Mouse (Mus musculus): Measurements from ENCODE around the gene Ldlrad3. TPM values are rescaled to one million over a fixed set of nuclear protein-coding genes. Genes with fewer than 3 reads are reported as not detected.

Ldlrad3 gene
- polyA plus RNA-seq, 1 experiment from 2014 or later = 48.3 TPM

DNA sequence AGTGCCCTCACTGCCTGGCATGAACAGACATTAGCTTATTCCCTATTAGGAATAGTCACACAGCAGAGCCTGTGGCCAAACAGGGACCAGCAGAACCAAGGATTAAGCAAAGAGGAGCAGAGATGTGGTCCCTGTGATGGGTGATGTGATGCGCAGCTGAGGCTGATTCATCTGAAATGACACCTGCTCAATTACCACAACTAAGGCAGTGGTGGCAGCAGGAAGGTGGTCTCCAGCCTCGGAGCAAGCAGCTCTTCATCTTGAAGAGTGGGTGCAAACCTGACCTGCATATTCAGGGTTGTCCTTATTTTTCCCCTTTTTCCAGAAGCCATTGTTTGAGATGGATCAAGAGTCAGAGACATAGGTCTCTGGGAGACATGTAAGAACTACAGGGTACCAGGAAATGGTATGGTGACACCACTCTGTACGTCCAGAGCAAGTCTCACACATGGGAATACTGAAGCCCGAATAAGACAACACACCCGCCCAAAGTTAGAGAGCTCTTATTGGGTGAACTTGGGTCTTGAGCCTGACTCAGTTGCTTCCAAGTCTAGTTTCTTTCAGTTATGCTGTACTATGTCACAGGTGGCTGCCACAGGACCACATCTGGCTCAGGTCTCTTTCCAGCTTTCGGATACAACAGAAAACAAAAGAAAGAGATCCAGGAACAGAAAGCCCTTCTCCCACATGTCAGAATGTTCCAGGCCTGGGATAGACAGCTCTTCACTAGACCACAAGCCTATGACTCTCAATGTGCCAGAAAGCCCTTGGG is 112.7 kb downstream of the Ldlrad3 start:
- H3K9me3 ChIP-seq = no peaks in the 10 kb centered on the region
- WGBS = 96% methylated on average over 6 of the region's 6 CpGs
- H3K36me3 ChIP-seq = peaks cover 13% of the 10 kb centered on the region; the same call in 1 of the 2 replicates

DNA sequence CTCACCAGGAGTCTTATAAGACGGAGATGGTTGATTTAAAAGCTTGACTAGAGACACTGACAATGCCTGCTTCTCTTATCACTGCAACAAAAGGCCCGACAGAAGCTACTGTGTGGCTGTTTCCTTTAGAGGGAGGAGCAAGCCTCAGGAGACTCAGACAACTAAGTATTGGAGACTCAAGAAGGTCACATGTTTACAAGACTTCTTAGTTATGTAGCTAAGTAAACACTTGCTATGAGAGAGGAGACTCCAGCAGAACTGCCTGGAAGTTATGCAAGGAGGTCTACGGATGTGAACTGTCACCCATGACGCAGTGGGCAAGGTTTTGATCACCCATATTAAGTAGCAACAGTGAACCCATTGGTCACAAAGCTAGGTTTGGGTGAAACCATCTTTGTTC is 113.3 kb downstream of the Ldlrad3 start:
- WGBS = 84% methylated on average over 4 of the region's 4 CpGs
- Histone ChIP-seq H3K4me2 (no peak overlapping the region), H3K4me1 (replicated peaks) (peaks cover 14% of the 10 kb centered on the region), H3K4me3 (no peak overlapping the region), H3K9ac (no peak overlapping the region), H3K27me3 (no peaks in the 10 kb centered on the region), H3K9me3 (no peaks in the 10 kb centered on the region), H3K36me3 (peaks cover 13% of the 10 kb centered on the region; the same call in 1 of the 2 replicates), H3K27ac (replicated peaks) (no peak overlapping the region)
- ATAC-seq (ENCODE audit: low read depth) = no peak

More for the DNA sequence above, 112.7 kb downstream of the Ldlrad3 start:
- H3K27ac ChIP-seq (replicated peaks) = no peak overlapping the region
- no peak overlapping the region for H3K4me3 ChIP-seq
- no peak overlapping the region for H3K4me2 ChIP-seq
- peaks cover 14% of the 10 kb centered on the region for H3K4me1 ChIP-seq (replicated peaks)
- H3K27me3 ChIP-seq = no peaks in the 10 kb centered on the region
- ATAC-seq (ENCODE audit: low read depth) = no peak
- no peak overlapping the region for H3K9ac ChIP-seq

DNA sequence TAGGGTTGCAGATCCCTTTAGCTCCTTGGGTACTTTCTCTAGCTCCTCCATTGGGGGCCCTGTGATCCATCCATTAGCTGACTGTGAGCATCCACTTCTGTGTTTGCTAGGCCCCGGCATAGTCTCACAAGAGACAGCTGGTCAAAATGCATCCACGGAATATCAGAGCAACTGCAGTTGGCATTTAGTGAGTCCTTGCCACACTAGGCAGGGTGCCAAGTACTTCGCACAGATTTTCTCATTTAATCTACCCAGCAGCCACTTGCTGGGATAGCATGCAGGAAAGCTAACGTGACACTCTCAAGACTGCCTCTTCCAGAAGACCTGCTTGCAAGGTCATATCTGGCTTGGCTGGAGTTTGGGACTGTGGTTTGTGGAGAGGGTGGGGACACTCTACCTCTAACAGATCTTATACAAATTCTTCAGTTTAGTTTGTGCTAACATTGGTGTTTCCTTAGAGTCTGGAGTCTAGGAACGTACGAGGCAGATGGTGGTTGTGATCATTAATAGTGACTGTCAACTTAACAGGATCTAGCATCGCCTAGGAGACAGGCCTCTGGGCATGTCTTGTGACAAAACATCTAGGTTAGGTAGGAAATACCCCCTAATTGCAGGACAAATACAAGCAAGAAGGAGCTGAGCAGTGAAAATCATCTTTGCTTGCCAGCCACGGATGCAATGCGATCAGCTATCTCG is 115.0 kb downstream of the Ldlrad3 start:
- peaks cover 13% of the 10 kb centered on the region; the same call in 1 of the 2 replicates for H3K36me3 ChIP-seq
- H3K9me3 ChIP-seq = no peaks in the 10 kb centered on the region
- no peak overlapping the region for H3K4me2 ChIP-seq
- H3K27me3 ChIP-seq = no peaks in the 10 kb centered on the region
- H3K9ac ChIP-seq = no peak overlapping the region
- whole genome bisulfite sequencing = 71% methylated on average over 10 of the region's 10 CpGs
- ATAC-seq (ENCODE audit: low read depth) = no peak
- no peak overlapping the region for H3K27ac ChIP-seq (replicated peaks)
- peaks cover 14% of the 10 kb centered on the region for H3K4me1 ChIP-seq (replicated peaks)
- no peak overlapping the region for H3K4me3 ChIP-seq

DNA sequence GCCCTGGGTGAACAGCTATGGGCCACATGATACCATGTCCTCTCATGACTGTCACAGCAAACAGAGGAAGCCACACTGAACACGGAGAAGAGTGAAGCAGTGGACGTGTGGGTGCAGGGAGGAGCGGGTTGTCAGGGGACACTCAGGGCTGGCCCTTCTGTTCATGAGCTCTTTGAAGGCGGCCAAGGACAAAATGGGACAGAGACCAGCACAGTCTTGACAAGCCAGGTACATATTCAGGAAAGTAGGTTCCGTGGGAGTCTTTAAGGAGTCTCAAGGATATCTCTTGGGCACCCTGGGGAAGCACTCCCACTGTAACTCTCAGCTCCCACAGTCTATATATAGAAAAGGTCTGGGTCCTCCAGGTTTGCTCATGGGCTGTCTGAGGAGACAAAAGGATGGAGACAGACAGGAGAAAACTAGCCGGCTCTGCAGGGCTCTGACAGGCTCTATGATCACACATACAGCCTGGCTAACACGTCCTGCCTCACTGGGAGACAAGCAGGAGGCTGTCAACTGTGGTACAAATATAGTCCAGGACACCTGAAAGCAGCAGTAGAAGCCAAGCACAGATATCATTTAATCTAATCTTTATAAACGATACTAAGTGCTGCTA is 121.3 kb downstream of the Ldlrad3 start:
- 88% methylated on average over 8 of the region's 8 CpGs for WGBS
- H3K27me3 ChIP-seq = no peaks in the 10 kb centered on the region
- H3K4me3 ChIP-seq = no peak overlapping the region
- no peak overlapping the region for H3K27ac ChIP-seq (replicated peaks)
- no peak overlapping the region for H3K9ac ChIP-seq
- H3K9me3 ChIP-seq = no peaks in the 10 kb centered on the region
- 0 out of 2 replicates have a peak, but pooled peaks cover 9% of the 10 kb centered on the region for H3K36me3 ChIP-seq
- H3K4me2 ChIP-seq = no peak overlapping the region
- no peaks in the 10 kb centered on the region; the same call in 1 of the 2 replicates for H3K4me1 ChIP-seq (replicated peaks)
- ATAC-seq (ENCODE audit: low read depth) = no peak

DNA sequence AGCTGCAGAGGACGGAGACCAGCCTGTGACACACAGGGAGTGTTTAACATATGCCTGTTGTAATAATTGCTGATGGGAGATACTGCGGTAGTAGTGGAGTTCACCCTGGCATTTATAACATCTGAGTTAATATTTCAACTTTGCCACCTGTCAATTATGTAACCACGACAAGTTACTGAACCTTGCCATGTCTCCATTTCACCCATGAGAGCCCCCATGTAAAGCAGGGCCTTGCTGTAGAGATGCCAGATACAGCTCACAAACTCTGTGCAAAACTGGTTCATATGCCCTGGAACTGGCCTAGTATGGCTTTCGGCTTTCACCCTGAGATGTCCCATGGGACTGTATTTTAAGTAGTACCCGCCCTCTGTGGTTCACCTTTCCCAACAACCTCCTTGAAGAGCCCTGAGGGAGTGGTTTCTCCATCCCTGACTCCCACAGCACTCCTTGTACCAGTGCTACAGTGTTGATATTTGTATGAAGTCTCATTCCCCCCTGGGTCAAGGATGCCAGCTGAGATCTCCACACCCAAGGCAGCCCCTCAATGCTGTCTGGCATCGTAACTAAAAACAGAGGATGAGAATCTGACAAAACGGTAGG is 122.2 kb downstream of the Ldlrad3 start:
- H3K4me3 ChIP-seq = no peak overlapping the region
- H3K4me1 ChIP-seq (replicated peaks) = no peaks in the 10 kb centered on the region; the same call in 1 of the 2 replicates
- no peak overlapping the region for H3K27ac ChIP-seq (replicated peaks)
- no peaks in the 10 kb centered on the region for H3K9me3 ChIP-seq
- H3K27me3 ChIP-seq = no peaks in the 10 kb centered on the region
- 87% methylated on average over 7 of the region's 7 CpGs for WGBS
- H3K4me2 ChIP-seq = no peak overlapping the region
- no peak for ATAC-seq (ENCODE audit: low read depth)
- 0 out of 2 replicates have a peak, but pooled peaks cover 10% of the 10 kb centered on the region for H3K36me3 ChIP-seq
- no peak overlapping the region for H3K9ac ChIP-seq

DNA sequence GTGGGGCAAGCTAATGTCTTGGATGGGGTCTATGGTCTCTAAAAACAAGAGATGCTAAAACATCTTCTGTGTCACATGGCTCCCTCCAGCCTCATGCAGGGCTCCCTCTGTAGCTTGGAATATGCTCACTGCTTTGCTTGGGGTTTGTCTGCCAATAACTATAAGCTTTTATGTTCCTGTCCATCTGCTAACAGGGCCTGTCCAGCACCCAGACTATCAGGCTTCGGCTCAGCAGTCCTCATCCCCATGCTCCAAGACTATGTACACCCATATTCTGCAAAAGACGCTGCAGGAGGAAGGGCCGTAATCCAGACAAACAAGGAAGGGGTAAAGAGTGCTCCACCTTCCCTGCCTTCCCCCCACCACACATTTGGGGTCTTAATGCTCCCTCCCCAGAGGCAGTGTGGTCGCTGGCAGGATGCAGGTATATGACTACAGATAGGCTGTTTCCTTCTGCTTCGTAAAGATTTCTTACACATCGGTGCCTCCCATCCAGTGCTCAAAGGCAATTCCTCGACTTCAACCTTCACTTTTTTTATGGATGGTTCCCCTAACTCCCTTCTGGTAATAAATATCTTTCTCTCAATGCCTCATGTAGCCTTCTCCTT is 123.2 kb downstream of the Ldlrad3 start:
- no peak overlapping the region for H3K9ac ChIP-seq
- 75% methylated on average over 7 of the region's 7 CpGs for WGBS
- H3K36me3 ChIP-seq = 0 out of 2 replicates have a peak, but pooled peaks cover 13% of the 10 kb centered on the region
- ATAC-seq (ENCODE audit: low read depth) = no peak
- H3K27ac ChIP-seq (replicated peaks) = no peak overlapping the region
- H3K4me2 ChIP-seq = no peak overlapping the region
- H3K9me3 ChIP-seq = no peaks in the 10 kb centered on the region
- no peak overlapping the region for H3K4me3 ChIP-seq
- no peaks in the 10 kb centered on the region for H3K27me3 ChIP-seq
- H3K4me1 ChIP-seq (replicated peaks) = peaks cover 2% of the 10 kb centered on the region; the same call in 1 of the 2 replicates

DNA sequence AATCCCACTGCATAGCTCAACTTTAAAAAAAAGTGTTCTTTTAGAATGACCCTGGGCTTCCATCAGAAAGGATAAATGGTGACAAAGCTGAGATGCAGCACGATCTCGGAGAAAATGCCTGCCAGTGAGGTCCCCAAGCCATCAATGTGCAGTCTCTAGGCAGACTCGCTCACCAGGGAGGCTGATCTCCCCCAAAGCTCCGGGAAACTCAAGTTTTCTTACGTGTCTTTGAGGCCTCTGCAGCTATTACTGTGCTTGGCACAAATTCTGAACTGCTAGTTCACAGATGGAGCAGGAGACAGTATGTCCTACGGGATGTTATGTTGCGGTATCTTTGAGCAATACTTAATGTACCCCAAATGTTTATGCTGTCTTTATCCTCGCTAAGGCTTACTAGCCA is 124.3 kb downstream of the Ldlrad3 start:
- Histone ChIP-seq H3K4me3 (no peak overlapping the region), H3K36me3 (peaks cover 19% of the 10 kb centered on the region; the same call in 1 of the 2 replicates), H3K4me1 (replicated peaks) (peaks cover 7% of the 10 kb centered on the region; the same call in 1 of the 2 replicates), H3K4me2 (no peak overlapping the region), H3K27me3 (no peaks in the 10 kb centered on the region), H3K9me3 (no peaks in the 10 kb centered on the region), H3K27ac (replicated peaks) (no peak overlapping the region), H3K9ac (no peak overlapping the region)
- ATAC-seq (ENCODE audit: low read depth) = no peak
- 78% methylated on average over 8 of the region's 8 CpGs for WGBS

DNA sequence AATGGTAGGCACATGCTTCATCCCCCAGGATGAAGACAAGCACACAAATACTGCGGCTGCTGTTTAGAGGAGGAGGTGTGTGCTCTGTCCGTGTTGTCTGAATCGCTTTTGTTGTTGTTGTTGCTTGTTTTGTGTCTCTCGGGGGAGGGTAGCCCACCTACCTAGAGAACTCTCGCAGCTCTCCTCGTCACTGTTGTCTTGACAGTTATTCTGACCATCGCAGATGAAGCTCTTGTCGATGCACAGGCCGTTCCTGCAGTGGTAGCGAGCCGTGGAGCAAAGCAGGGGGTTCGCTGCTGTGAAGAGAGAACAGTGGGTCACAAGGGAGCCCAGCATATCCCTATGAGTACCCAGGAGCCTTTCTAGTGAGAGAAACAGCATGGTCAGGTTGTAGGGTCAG is 128.4 kb downstream of the Ldlrad3 start:
- no peaks in the 10 kb centered on the region for H3K9me3 ChIP-seq

DNA sequence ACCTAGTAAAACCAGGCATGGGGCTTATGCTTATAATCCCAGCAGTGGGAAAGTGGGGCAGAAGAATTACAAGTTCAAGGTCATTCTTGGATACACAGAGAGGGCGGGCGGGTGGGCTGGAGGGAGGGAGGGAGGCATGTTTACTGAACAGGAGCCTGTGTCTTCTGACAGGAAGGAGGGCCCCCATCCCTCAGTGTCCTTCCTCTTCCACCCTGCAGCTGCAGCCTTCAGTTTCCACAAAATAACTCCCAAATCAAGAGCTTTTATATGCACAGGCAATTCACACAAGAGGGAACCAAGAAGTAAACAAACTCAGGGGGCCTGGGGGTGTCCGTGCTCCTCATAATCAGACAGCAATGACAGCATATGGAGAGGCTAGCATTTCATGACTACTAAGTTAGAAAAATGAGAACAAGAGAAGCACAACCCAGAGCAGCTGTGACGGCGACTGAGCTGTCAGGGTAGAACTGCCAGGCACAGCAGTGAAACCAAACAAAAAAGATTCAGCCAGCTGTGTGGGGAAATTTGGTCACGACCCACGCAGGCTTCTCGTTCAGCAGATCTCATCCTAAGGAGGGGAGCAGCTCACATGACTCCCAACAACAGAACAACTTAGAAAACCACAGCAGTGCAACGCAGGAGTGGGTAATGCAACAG is 129.0 kb downstream of the Ldlrad3 start:
- H3K4me3 ChIP-seq = no peak overlapping the region
- H3K9ac ChIP-seq = no peak overlapping the region
- peaks cover 11% of the 10 kb centered on the region; the same call in 1 of the 2 replicates for H3K4me1 ChIP-seq (replicated peaks)
- no peak overlapping the region for H3K4me2 ChIP-seq
- H3K27ac ChIP-seq (replicated peaks) = no peak overlapping the region
- H3K27me3 ChIP-seq = no peaks in the 10 kb centered on the region
- no peaks in the 10 kb centered on the region for H3K9me3 ChIP-seq
- peaks cover 33% of the 10 kb centered on the region; the same call in 1 of the 2 replicates for H3K36me3 ChIP-seq
- WGBS = 73% methylated on average over 9 of the region's 9 CpGs
- no peak for ATAC-seq (ENCODE audit: low read depth)

More for the DNA sequence above, 128.4 kb downstream of the Ldlrad3 start:
- ATAC-seq (ENCODE audit: low read depth) = no peak
- peaks cover 7% of the 10 kb centered on the region; the same call in 1 of the 2 replicates for H3K4me1 ChIP-seq (replicated peaks)
- no peak overlapping the region for H3K9ac ChIP-seq
- WGBS = 87% methylated on average over 12 of the region's 12 CpGs
- H3K4me2 ChIP-seq = no peak overlapping the region
- H3K27ac ChIP-seq (replicated peaks) = no peak overlapping the region
- peaks cover 33% of the 10 kb centered on the region; the same call in 1 of the 2 replicates for H3K36me3 ChIP-seq
- no peaks in the 10 kb centered on the region for H3K27me3 ChIP-seq
- H3K4me3 ChIP-seq = no peak overlapping the region

DNA sequence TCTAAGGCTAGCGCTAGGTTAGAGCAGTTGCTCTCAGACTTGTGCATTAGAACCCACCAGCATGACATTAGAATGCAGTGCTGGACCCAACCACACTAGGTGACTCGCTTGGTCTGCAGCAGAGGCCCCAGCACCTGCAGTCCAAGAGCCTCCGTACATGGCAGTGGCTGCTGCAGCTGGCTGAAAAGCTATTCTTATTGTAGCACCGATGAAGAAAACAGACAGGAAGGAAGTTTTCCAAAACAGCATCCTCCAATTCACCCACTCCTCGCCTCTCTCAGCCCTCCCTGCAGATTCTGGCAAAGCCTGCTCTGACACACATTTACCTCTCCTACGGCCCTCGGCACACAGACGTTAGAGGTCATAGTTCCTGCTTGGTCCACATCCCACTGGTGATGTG is 130.0 kb downstream of the Ldlrad3 start:
- 90% methylated on average over 8 of the region's 8 CpGs for WGBS
- no peak overlapping the region for H3K27ac ChIP-seq (replicated peaks)
- no peaks in the 10 kb centered on the region for H3K9me3 ChIP-seq
- no peaks in the 10 kb centered on the region for H3K27me3 ChIP-seq
- H3K4me3 ChIP-seq = no peak overlapping the region
- H3K4me2 ChIP-seq = no peak overlapping the region
- H3K4me1 ChIP-seq (replicated peaks) = peaks cover 21% of the 10 kb centered on the region
- no peak overlapping the region for H3K9ac ChIP-seq
- H3K36me3 ChIP-seq = peaks cover 33% of the 10 kb centered on the region; the same call in 1 of the 2 replicates
- ATAC-seq (ENCODE audit: low read depth) = no peak
